Mouse (Mus musculus) brain, embryonic 14.5 days (tissue): ENCODE results near the gene Galnt2. TPM values are rescaled to one million over a fixed set of nuclear protein-coding genes. Genes with fewer than 3 reads are reported as not detected.

Source experiments
- DNase-seq: peaks from one replicate; pipeline ENCODE4 v3.0.0-alpha.2; 2011; ENCODE audit warnings: low read depth
- CTCF ChIP-seq: fragments of 200-500 bp; IDR thresholded peaks from 2 replicates; pipeline ENCODE4 v1.5.1; 2012; ENCODE audit warnings: inconsistent platforms, mild to moderate bottlenecking, moderate library complexity, borderline replicate concordance; ENCODE audit not compliant: insufficient read depth, insufficient read length; ENCODE audit errors: extremely low read depth
- POLR2A ChIP-seq: fragments of 200-500 bp; IDR thresholded peaks from 2 replicates; pipeline ENCODE4 v1.6.1; 2012; ENCODE audit warnings: mild to moderate bottlenecking, inconsistent platforms, borderline replicate concordance; ENCODE audit not compliant: poor library complexity, insufficient read depth, insufficient read length, severe bottlenecking; ENCODE audit errors: extremely low read depth
- polyA plus RNA-seq: library from polyadenylated mRNA; depleted of rRNA; stranded (reverse); fragments of >200 nt; gene quantifications from 2 replicates; pipeline ENCODE4 v1.2.3, GENCODE M21; 2012

The Galnt2 gene
- polyA plus RNA-seq, 1 experiment: 50.3 TPM

DNA sequence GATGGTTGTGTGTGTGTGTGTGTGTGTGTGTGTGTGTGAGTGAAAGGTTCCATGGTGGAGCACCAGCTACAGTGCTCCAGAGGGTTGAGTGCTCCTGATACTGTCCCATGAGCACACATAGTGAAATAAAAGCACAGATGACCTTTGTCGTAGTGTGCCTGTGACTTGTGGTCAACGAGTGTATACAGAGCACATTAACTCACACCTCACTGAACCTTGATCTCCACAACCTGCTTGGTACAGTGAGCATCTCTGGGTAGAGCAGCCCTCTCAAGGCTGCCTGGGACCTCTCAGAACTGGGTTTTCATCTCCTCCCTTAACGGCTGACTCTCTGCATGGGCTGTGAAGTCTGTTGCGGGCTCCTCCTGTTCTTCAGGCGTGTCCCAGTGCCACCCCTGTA, 60.5 kb downstream of the Galnt2 start:
- DNase-seq: no peak
- TF ChIP-seq CTCF (no peak), POLR2A (no peak)

DNA sequence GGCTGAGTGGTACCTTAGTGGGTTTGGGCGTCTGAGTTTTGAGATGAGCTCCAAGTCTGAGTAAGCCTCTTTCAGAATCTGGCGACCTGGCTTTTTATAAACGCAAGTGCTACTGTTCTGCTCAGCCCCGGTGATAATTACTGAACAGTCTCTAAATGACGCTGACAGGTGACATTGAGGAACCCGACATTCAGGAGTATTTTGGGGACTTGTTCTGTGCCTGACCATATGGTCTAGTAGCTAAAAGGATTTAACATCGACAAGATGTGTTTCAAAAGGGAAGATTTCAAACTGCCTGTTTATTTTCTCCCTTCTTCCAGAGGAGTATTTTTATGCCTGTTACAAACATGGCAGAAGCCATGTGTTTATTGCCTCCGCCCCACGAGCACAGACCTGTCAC, 61.8 kb downstream of the Galnt2 start:
- no peak for DNase-seq
- no peak for TF ChIP-seq CTCF
- no peak for TF ChIP-seq POLR2A

DNA sequence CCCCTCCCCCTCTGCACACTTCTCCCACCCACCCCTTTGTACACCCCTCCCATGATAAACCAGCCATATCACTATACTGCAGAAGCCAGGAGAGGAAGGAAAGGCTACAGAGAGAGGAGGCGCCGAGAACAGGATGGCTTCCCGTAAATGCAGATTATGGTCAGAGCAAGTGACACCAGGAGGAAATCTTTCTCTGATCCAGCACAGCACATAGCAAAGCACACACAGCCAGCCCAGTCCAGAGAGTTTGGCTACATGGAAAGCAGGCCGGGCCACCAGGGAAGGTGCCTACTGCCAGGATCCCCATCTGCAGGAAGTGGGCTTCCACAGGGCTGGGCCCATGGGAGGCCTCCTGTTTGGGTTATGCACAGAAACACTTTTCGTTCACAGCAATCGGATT, 63.2 kb downstream of the Galnt2 start:
- no peak for DNase-seq
- no peak for TF ChIP-seq CTCF
- TF ChIP-seq POLR2A: no peak

DNA sequence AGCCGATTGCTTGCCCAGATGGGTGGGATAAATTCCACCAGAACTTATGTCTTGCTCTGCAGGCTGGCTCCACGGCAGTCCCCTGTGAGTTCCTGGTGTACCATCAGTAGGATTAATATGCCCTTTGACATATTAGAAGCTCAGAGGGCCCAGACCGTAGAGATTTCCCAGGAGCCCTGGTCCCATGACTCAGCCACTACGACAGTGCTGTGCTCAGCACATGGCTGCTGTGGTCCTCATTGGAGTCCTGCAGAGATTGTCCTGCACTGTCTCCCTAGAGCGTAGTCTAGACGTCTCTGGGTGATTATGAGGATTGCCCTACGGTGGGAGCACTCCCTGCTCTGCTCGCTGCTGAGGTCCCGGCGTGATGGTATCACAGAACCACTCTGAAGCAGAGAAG, 63.7 kb downstream of the Galnt2 start:
- TF ChIP-seq POLR2A (no peak), CTCF (no peak)
- DNase-seq: no peak

DNA sequence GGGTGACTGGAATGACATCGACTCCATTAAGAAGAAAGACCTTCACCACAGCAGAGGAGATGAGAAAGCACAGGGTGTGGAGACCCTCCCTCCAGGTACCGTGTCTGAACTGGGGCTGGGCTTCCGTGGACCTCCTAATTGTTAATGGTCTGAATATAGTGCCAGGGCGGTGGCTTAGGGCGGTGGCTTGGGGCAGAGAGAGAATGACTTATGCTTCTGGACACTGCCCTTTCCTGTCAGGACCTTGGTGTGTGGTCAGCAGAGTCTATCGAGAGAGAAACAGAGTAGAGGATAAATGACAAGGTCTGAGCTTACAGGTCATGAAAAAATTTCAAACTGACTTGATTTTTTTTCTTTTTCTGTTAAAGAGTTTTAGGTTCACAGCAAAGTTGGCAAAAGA, 64.2 kb downstream of the Galnt2 start:
- TF ChIP-seq CTCF (no peak), POLR2A (no peak)
- DNase-seq: no peak

DNA sequence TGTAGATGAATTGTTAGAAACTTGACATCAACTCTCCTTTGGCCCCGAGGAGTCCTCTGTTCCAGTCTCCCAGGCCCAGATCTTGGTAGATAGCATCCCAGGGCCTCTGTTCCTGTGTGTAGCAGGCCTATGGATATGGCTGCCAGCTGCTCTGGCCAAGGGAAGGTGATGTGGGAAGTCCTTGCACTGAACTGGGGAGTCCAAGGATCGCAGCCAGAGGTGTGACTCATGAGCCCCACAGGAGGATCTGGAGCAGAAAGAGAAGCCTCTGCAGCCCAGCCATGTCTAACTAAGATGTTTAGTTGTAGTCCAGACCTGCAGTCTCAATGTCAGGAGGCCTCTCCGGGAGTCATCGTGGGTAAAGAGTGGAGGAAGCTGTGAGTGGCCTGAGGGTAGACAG, 70.3 kb downstream of the Galnt2 start:
- DNase-seq: no peak
- TF ChIP-seq POLR2A: no peak
- no peak for TF ChIP-seq CTCF

DNA sequence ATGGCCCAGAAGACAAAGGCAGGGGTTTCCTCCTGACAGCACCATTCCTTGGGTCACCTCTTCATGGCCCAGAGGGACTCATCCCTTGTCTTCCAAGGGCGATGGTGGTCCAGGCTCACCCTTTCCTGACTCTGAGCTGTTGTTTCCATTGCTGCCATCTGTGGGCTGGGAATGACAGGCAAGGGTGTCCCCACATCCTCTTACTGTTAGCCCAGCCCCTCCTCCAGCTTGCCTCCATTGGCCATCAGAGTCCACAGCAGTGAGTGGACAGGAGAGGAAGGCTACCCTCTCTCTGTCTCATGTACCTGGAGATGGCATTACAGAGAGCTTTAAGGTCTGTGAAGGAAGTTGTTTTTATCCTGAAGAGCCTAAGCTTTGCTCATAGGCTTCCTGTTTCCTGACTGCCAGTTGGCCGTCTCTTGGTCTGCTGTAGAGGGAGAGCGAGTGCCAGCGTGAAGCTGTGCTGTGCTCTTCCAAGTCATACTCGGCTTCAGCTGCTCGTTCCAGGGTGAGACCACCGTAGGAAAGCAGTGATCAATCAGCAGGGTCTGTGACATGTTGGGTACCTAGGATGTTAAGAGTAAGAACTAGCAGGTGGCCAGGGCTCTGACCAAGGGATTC, 70.9 kb downstream of the Galnt2 start:
- DNase-seq: no peak
- TF ChIP-seq CTCF (no peak), POLR2A (no peak)

DNA sequence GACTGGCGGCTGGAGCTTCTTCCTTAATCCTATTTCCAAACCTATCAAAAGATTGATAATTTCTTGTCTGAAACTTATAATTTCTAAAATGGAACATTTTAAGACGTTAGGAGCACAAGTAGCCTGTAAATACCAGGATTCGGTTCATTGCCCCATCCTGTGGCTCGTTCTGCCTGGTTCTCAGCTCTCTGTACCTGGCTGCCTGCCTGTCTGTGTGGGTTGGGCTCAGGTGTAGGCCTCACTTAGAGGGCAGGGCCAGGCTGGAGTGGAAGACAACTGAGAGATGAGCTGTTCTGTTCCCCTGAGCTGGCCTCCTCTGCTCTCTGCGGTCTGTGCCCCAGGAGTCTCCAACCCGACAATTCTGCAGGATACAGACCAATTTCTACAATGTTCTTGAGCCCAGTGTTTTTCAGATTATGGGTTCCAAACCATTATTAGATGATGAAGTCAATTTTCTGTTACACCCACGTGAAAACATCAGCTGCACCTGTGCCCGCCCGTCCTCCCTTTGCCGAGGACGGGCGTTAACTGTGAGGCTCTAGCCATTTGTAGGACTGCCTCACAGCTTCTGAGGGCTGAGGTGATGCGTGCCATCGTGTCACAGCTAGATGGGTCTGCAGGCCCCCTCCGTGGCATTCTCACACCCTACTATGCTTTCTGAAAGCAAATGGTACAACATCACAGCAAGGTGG, 72.2 kb downstream of the Galnt2 start:
- no peak for DNase-seq
- no peak for TF ChIP-seq CTCF
- no peak for TF ChIP-seq POLR2A

DNA sequence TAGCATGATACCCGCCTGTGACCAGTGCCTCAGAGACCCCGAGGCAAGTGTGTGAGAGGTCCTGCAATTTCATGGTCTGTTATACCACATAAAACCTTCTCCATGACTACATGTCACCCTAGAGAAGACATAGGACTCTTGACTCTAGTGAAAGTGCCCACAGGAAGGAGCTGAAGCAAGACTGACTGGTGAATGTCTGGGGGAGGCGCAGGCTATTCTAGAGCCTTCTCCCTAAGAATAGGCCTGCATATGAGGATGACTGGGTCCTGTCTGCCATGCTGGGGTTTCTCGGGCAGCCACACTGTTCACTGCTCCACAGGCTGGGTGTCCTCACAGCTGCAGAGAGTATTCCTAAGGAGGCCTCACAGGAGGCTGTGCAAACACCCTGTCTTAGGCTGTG, 73.0 kb downstream of the Galnt2 start:
- DNase-seq: no peak
- TF ChIP-seq CTCF (no peak), POLR2A (no peak)

DNA sequence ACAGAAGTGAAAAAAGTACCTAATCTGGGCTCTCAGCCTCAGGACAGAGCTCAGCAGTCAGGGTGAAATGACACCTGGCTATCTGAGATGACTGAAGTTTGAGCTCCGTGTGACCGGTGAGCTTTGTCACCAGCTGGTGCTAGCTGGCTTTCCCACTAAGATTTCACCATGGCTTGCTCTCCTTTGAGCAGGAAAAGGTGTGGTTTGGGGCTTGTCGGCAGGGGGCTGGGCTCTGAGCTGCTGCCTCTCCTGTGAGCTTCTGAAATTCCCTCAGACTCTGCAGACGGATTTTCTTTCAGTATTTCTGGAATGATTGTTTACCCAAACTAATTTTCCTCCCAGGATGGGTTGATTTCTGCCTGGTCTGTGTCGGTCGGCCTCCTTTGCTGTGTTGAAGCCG, 75.4 kb downstream of the Galnt2 start:
- no peak for TF ChIP-seq CTCF
- TF ChIP-seq POLR2A: no peak
- DNase-seq: no peak

DNA sequence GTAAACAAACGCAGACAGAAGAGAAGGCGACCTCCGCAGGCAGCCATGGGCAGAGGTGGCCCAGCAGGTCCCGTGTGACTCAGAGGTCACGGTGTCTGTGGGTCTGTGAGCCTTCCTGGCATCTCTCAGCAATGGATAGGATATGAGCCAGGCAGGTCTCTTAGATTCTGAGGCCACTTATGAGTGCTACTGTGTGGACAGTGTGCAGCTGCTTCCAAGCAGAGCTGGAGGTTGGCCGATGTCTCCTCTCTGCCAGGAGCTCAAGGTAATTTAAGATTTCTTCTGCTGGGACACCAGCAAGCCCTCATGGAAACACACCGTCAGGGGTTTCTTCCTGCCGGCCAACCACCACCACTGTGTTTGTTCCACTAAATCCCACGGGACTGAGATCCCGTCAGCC, 76.5 kb downstream of the Galnt2 start:
- TF ChIP-seq POLR2A (no peak), CTCF (no peak)
- DNase-seq: no peak

DNA sequence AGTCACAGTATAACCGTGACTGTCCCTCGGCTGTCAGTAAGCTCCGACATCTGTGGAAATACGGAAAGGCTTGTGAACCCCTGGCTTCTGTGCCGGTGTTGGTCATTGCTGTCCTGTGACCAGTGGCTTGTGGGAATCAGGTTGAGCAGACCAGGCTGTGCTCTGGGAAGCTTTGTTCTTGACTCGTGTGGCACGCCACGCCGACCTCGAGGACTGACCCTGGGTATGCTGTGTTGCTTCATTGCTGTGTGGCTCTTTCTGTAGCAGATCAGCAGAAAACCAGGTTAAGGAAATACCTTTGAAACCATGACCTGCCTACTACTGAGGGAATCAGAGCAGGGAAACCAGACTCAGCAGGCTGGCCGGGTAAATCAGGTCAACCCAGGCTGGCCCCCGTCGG, 79.3 kb downstream of the Galnt2 start:
- TF ChIP-seq POLR2A (no peak), CTCF (no peak)
- DNase-seq: no peak

DNA sequence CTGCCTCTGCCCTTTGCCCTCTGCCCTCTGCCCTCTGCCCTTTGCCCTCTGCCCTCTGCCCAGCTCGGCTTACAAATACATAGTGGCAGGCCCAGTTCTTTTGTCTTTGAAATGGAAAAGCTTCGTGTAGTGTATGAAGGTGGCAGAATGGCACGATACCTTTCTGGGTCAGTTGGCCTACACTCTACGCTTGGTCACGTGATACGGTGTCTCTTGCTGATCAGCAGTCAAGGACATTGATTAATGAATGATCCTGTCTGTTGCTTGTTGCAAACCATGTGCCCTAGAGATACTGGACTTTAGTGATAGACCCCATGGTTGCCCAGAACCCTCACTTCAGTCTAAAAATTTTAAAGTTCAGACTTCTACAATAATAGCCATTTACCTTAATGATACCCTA, 79.9 kb downstream of the Galnt2 start:
- DNase-seq: no peak
- TF ChIP-seq POLR2A: no peak
- TF ChIP-seq CTCF: no peak

DNA sequence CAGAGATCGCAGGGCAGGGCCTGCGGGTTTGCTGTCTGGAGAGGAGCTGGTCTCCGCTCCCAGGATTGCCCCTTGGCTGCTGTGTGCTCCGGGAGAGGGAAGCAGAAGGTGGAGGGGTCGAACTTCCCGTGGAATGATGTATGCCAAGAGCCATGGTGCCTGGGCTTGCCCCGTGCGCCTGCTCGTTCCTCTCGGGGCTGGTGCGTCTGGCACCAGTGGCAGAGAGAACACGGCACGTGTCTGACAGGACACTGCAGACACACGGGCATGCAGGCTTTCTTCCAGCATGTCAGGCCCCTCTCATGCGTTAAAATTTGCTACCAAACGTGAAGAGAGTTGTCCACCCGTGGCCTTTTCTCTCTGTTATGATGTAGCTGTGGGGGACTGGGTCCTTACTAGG, 80.5 kb downstream of the Galnt2 start:
- no peak for DNase-seq
- TF ChIP-seq POLR2A (no peak), CTCF (no peak)
